Mouse (Mus musculus): ENCODE data around the gene Pik3ap1.

DNA sequence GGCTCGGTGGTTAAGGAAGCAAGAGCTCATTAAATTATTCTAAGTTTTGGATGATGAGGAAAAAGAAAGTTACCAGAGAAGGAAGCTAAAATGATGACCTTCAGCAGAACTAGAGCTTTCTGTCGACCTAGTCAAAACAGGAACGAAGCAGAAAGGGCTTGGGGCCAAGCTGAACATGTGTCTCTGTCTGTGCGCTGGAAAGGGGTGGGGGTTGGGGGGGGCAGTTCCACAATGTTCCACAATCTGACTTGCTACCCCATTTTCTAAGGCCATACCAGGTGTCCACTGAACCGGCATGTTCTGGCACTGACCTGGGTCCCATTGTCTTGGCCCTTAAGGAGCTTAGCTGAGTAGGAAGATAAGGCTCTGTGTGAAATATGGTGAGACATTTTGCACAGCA is 43.2 kb downstream of the Pik3ap1 start:
- TF ChIP-seq CTCF (IDR thresholded peaks at IDR 0.05; ENCODE audit: control insufficient read depth, insufficient read depth, low read length) (no peak), POLR2A (IDR thresholded peaks at IDR 0.05; ENCODE audit: borderline replicate concordance, control insufficient read depth, low read depth, low read length) (no peak)

Measured in bone marrow, adult 2 months (tissue).